Mouse (Mus musculus): Measurements from ENCODE around the gene Mthfr.

DNA sequence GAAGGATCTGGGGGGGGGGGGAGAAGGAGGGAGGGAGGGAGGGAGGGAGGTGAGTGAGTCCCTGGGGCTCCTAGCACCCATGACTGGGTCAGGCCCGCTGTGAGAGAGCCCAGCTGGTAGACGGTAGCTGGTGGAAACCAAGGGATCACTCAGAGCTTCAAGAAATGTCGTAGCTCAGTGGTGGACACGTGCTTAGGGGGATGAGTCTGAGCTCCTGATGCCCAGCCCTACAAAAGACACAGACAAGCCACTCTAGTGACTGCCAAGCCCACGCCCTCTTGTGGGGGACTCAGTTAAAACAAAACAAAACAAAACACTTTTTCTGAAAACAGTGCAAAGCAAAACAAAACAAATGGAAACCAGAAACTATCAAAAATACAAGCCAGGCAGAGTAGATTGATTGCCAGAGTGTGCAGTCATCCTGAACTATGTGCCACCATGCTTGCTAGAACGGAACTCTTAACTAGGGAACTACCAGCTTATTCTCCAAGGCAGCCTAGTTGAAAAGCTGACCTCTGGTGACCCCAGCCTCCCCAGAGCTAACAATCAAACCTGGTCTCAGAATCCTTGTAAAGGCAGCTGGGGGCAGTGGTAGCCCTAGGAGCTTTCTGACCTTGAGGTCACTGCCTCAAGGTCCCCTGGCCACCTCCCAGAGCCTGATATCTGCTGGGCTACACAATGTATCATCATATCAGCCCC, 27.0 kb downstream of the Mthfr start:
- TF ChIP-seq CTCF (conservative IDR thresholded peaks at IDR 0.05; ENCODE audit: insufficient read depth, insufficient read length, low read depth, low read length) = peak; percentile 29; the same call in 1 of the 2 replicates
- no peak for TF ChIP-seq POLR2A (IDR thresholded peaks at IDR 0.05; ENCODE audit: low read depth, low read length)
